Mouse (Mus musculus) ovary, postnatal 10 days (tissue): ENCODE results near the gene Src.

Experiments
- DNase-seq: peaks from one replicate; pipeline ENCODE4 v3.0.0; 2022; ENCODE audit warnings: low spot score

Gene Src

GRCm38 (mm10) chr2:157441363-157441762 is 23.1 kb downstream of the Src start:
- no peak for DNase-seq

DNA sequence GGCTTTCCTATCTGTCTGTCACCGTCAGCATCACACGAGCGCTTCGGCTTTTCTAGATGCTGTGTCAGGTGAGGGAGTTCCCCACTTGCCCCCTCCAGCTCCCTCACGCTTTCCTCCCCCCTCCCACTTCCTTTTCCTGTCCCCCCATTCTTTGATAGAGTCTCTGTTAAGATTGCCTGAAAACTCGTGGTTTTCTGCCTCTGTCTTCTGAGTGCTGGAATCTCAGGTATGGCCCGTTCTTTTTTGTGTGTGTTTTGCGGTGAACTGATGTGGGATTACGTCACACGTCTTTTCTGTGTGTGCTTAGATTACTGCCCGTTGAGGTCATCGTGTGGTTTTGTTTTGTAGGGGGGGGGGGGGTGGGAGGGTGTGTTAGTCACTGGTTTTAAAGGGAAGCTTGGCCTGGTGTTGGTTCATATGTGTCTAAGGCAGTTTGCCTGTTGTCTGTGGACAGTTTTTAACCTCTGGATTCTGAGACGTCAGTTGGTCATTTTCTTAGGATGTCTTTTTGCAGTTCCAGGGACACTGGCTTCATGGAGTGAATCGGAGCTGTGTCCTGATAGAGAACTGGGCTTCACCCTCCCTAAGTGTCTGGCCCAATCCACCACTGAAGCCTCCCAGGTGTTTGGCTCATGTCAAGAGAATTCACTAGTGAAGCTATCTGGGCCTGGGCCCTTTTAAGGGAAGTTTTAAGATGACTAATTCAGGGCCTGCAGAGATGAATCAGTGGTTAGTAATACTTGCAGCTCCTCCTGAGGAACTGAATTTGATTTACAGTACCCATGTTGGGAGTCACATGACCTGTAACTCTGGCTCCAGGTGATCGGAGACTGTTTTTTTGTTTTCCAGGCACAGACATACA is 29.3 kb downstream of the Src start:
- no peak for DNase-seq

DNA sequence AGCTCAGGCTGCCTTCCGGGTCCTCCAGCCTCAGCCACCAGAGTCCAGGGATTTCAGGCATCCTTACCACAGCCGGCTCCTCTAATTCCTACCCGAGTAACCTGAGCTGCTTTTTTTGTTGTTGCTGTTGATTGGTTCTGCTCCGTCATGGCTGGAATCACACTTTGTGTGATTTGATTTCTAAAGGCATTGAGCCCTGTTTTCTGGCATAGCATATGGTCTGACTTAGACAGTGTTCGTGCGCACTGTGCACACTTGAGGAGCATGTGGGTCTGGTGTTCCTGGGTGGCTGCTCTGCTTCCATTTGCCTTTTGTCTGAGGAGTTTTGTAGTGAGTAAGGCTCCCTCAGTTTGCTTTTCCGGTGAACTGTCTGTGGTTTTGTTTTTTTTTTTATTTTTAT is 30.1 kb downstream of the Src start:
- DNase-seq: no peak

GRCm38 (mm10) chr2:157450905-157451304 is 32.7 kb downstream of the Src start:
- no peak for DNase-seq

DNA sequence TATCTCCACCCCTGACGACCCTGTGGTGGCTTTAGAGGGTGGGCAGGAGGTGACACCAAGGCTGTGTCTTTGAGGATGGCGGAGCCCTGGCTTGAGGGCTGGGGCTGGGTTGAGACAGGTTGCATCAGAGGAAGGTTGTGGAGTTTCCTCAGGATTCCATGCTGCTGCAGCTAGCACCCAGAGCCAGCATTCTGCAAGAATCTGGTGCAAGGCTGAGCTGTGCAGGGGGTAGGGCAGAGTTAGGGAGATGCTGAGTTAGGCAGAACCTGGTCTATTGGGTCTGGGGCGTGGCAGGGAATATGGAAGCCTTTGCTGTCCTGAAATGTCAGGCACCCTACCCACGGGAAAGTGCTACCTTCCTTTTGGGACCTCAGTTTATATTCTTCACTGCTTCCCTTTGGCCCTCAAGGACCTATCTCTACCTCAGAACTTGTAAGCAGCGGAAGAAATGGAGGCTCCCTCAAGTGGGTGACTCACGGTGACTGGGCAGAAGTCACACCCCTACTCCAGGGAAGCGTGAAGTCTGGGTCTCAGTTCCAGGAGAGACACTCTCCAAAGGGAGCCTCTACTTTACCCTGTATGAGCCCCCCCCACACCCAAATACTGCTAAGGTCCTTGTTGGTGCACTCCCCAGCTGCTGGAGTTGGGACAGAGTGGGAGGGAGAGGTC is 33.3 kb downstream of the Src start:
- DNase-seq: no peak

GRCm38 (mm10) chr2:157457100-157457806 is 39.0 kb downstream of the Src start:
- peak; percentile 92 for DNase-seq

DNA sequence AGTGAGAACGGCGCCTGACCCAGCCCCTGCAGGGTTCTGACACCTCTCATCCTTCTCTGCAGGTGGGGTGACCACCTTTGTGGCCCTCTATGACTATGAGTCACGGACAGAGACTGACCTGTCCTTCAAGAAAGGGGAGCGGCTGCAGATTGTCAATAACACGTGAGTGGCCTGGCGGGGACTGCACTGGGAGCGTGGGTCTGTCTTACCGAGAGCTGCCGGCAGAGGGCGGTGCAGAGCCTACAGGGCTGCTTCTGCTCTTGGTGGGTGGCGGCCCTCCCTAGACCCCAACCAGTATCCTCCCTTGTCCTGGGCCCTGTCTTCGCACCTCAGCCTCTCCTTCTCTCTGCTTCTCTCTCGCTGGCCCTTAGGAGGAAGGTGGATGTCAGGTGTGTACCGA is 40.2 kb downstream of the Src start:
- DNase-seq: no peak

- DNase-seq: no peak
Measured at GRCm38 (mm10) chr2:157459736-157460135, 41.5 kb downstream of the Src start.

DNA sequence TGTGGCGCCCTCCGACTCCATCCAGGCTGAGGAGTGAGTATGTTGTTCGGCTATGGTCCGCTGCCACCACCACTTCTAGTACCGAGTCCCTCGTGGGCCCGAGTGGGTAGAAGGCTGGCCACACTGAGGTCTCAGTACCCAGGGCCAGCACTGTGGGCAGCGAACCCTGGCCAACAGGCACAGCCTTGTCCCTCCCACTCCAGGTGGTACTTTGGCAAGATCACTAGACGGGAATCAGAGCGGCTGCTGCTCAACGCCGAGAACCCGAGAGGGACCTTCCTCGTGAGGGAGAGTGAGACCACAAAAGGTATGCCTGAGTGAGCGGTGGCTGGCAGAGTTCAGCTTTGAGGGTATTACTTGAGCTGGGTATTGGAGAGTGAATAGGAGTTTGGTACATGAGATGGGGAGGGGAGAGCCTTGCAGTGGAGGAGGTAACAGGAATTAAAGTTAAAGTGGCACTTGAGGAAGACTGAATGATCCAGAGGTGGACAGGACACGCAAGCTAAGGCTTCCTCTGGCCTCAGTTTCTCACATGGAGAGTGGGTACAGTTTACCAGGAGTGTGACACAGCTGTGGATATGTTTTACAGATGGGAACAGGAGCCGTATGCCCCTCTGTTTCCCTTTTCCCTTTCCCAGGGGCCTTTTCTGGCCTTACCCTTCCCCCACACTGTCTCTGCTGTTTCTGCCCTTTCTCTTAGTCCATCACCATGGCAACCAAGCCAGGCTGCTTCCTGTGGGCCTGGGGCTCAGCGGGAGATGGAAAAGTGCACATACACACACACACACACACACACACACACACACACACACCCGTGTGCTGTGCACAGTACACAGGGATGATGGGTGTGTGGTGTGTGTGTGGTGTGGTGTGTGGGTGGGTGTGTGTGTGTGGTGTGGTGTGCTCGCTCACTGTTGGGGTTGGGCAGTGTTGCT is 44.8 kb downstream of the Src start:
- DNase-seq: no peak

DNA sequence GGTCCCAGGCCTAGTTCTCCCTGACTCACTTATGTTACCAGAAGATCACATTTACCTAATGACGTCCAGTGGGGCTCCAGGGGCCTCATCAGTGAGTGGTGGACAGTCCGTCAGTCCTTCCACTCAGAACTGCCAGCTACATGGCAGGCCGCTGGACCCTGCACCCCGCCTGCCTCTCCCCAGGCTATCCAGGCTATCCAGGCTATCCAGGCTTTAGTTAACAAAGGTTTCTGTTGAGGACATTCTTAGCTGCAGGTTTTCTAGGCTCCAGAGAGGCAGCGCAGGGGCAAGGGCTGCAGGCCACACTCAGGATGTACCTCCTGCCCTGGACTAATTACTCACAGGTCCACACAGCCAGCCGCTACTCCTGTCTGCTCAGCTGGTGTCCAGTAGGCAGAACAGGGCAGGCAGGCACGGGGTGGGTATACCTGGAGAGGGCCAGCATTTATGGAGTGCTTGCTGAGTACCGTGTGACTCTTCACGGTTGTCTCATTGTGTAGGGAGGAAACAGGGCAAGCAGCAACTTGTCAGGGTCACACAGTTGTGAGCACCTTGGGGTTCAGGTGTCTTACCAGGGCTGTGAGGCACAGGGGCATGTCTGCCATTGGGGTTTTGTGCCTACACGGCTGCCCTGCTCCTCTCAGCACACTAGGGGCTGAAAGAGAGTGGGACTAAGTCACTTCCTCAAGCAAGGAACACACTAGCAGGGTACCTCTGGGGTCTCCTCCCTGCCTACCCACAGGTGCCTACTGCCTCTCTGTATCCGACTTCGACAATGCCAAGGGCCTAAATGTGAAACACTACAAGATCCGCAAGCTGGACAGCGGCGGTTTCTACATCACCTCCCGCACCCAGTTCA is 45.9 kb downstream of the Src start:
- no peak for DNase-seq

DNA sequence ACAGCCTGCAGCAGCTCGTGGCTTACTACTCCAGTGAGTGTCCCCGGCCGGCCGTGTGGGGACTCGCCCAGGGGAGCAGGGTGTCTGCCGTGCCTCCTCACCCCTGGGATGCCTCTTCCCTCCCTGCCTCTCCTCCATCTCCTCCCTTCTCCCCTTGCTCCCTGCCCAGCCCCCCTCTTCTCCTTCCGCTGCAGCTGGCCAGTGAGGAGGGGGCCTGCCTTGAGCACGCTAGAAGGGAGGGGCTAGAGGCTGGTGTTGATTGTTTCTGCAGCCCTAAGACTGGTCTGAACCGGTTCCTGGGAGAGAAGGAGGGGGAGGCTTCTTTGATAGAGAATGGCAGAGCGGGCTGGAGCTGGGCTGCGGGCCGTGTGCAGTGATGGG is 46.5 kb downstream of the Src start:
- DNase-seq: no peak

DNA sequence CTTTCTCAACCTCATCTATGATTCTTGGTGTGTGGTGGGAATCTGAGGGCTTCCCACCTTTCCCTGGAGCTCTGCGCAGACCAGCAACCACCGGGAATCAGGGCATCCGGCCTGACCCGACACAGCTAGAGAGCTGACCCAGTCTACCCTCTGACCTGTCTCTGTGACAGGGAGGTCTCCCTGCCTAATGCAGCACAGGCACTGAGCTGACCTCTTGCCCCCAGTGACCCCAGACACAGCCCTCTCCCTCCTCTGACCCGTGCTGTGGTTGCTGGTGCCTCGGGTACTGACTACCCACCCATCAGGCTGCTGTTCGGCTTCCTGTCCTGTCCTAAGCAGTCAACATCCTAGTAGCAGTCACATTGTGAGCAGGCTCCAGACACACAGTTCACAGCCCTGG is 48.6 kb downstream of the Src start:
- DNase-seq: no peak

- DNase-seq: no peak
Measured at GRCm38 (mm10) chr2:157468130-157468796, 50.0 kb downstream of the Src start.

DNA sequence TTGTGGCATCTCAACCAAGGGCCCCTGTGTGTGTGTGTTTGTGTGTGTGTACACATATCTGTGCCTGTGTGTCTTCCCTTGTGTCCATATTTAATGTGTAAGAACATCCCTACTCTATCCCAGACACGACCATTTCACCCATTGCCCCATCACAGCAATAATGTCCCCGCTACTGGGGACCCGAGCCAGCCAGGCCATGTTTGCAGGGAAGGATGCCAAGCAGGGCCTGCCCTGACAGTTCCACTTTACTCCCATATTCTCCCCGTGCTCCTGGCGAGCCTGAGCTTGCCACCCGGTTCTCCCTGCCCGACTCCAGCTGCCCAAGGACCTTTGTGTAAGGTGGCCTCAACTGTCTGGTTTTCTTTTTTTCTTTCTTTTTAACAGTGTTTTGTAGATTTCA is 53.0 kb downstream of the Src start:
- DNase-seq: no peak

- no peak for DNase-seq
Measured at GRCm38 (mm10) chr2:157471737-157472136, 53.5 kb downstream of the Src start.

GRCm38 (mm10) chr2:157472469-157472868 is 54.2 kb downstream of the Src start:
- no peak for DNase-seq

DNA sequence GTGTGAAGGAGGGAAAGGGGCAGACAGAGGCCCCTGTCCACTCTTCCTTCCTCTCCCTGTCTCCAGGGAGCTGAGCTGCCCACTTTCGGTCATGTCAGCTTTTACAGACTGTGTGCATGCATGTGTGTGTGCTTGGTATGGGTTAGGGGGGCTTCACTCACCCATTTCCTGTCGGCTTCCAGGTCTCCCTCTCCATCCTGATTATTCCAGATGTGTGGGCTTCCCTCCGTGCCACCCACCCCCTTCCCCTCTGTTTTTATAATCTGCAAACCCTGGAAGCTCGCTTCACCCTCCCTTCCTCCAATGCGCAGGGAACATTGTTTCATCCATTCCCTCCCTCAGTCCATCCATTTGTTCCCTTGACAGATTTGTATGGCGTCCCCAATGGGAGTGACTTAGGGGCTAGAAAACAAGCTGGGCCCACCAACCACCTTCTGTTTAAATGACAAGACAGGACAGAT is 56.1 kb downstream of the Src start:
- DNase-seq: no peak

GRCm38 (mm10) chr2:157475437-157476379 is 57.5 kb downstream of the Src start:
- no peak for DNase-seq

GRCm38 (mm10) chr2:157478651-157479050 is 60.4 kb downstream of the Src start:
- no peak for DNase-seq
